Mouse (Mus musculus): ENCODE measurements around the gene Gas2.

DNA sequence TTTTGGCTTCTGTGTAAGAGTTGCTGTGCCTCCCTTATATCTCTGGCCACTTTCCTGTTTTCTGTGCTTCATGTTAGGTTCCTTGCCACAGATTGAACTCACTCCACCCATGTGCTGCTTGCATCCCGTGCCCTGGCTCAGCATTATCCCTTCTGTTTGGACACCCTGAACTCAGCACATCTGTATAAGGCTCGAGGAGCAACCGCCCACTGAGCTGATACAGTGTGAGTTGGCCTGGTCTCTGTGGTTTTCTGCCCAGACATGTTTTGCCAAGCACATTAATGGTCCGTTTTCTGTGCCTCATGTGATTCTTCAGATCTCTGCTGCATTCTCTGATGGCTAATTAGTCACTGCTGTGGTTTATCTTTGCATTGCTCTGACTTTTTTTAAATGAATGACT lies 105.8 kb downstream of the Gas2 start:
- no peak for TF ChIP-seq POLR2A (IDR thresholded peaks at IDR 0.05; ENCODE audit: insufficient read depth, low read depth, low read length)
- no peak for TF ChIP-seq CTCF (IDR thresholded peaks at IDR 0.05)
- no peak for TF ChIP-seq EP300 (IDR thresholded peaks at IDR 0.05; ENCODE audit: insufficient read depth, low read depth, low read length)
